Mouse (Mus musculus): ENCODE data around the gene Slc20a1.
A peak's percentile ranks its signal among the peaks of the same experiment; 100 is the strongest.

The Slc20a1 gene

GRCm38 (mm10) chr2:129252836-129253630 lies 54.5 kb downstream of the Slc20a1 start:
- DNase-seq (ENCODE audit: low spot score in 2 of 2): no peak

- DNase-seq (ENCODE audit: low spot score in 2 of 2): no peak
These were observed 55.0 kb downstream of the Slc20a1 start for GRCm38 (mm10) chr2:129253631-129253970.

GRCm38 (mm10) chr2:129254076-129254475 lies 55.5 kb downstream of the Slc20a1 start:
- no peak for DNase-seq (ENCODE audit: low spot score in 2 of 2)

GRCm38 (mm10) chr2:129256006-129256405 lies 57.4 kb downstream of the Slc20a1 start:
- no peak for DNase-seq (ENCODE audit: low spot score in 2 of 2)

- no peak for DNase-seq (ENCODE audit: low spot score in 2 of 2)
These were observed 59.5 kb downstream of the Slc20a1 start for GRCm38 (mm10) chr2:129258056-129258455.

- peak; percentile 43 to 79 for DNase-seq (ENCODE audit: low spot score in 2 of 2)
These were observed 60.1 kb downstream of the Slc20a1 start for GRCm38 (mm10) chr2:129258475-129259211.

- no peak for DNase-seq (ENCODE audit: low spot score in 2 of 2)
These were observed 62.1 kb downstream of the Slc20a1 start for GRCm38 (mm10) chr2:129260646-129261045.
